Mouse (Mus musculus): ENCODE measurements around the gene Mov10.

The Mov10 gene

DNA sequence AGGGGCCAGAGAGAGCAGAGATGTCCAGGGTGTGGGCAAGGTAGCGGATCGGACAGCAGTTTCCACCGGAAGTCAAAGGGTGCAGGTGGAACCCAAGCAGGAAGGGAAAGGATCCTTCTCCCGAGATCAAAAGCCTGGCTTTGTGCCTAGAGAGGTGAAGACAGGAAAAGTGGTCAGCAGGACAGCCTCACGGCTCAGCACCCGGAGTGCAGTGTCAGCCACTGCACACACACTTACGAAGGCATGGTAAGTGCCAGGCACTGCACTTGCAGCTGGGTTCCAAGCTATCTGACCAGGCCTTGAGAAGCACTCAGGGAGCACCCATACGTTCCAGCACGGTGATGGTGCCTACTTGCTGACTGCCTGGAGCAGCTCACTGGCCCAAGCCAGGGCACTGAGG lies 12.8 kb downstream of the Mov10 start:
- no peak for DNase-seq (ENCODE audit: low spot score)

- DNase-seq (ENCODE audit: low spot score), result no peak
Observed at GRCm38 (mm10) chr3:104804312-104804711, 14.1 kb downstream of the Mov10 start.

DNA sequence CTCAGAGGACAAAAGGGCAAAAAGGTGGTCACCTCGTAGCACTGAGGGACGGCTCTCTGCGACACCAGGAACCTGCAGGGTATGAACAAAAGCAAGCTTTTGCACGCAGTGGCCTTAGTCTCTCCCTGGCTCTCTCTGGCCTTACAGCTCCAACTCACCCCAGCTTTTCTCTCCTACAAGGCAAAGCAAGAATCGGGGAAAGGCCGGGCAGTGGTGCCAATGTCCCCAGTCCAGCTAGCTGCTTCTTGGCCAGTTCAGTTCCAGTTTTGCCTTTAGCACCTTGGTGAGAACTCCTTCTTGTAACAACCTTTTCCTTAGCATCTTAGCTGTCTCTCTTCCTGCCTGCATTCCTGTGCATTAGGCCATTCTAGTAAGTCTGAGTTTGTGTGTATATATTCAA lies 16.9 kb downstream of the Mov10 start:
- DNase-seq (ENCODE audit: low spot score), result no peak

GRCm38 (mm10) chr3:104800681-104801080 lies 17.7 kb downstream of the Mov10 start:
- DNase-seq (ENCODE audit: low spot score), result no peak

DNA sequence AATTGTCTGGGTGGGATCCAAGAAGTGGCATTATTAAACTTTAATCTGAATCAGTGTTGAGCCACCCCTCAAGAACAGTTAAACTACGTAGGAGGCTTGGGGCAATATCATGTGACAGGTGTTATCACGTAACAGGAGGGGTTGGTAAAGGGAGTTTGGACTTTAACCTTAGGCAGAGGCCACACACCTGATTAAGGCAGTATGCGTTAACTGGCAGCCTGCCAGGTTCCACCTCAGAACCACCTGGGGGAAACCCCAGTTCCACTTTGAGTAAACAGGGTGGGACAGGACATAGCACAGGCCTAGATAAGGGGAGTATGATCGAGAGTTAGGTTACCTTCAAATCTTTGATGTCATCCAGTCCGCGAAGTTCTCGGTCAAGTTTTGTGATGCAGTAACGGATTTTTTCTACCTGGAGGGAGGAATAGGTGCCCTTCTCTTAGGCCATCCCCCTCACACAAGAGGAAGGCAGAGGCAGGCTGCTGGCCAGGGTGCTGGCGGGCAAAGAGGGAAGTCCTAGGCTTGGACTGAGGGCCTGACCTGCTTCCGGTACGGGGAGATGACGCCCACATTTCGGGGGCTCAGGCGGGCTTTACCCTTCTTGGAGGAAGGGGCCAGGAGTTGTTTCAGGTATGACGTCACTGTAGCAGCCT lies 21.8 kb downstream of the Mov10 start:
- peak; percentile 46 for DNase-seq (ENCODE audit: low spot score)

GRCm38 (mm10) chr3:104795661-104796340 lies 22.6 kb downstream of the Mov10 start:
- DNase-seq (ENCODE audit: low spot score), result no peak

GRCm38 (mm10) chr3:104794953-104795470 lies 23.4 kb downstream of the Mov10 start:
- DNase-seq (ENCODE audit: low spot score), result no peak

- peak; percentile 89 for DNase-seq (ENCODE audit: low spot score)
Observed at GRCm38 (mm10) chr3:104793871-104794828, 24.2 kb downstream of the Mov10 start.

GRCm38 (mm10) chr3:104792360-104793270 lies 25.7 kb downstream of the Mov10 start:
- peak; percentile 44 for DNase-seq (ENCODE audit: low spot score)

DNA sequence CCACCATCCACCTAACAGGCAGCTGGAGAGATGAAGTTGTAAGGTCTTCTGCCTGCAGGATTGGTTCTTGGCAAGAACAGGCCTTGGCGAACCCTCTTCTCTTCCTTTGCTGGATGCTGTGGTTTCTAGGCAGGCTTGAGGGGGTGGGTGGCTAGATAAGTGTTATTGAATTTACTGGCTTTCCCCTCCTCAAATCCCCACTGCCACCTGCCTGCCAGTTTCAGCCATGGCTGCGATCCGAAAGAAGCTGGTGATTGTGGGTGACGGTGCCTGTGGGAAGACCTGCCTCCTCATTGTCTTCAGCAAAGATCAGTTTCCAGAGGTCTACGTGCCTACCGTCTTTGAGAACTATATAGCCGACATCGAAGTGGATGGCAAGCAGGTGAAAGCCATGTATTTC lies 26.7 kb downstream of the Mov10 start:
- no peak for DNase-seq (ENCODE audit: low spot score)

GRCm38 (mm10) chr3:104791017-104791416 lies 27.3 kb downstream of the Mov10 start:
- DNase-seq (ENCODE audit: low spot score), result no peak

- no peak for DNase-seq (ENCODE audit: low spot score)
Observed at GRCm38 (mm10) chr3:104790401-104790937, 27.9 kb downstream of the Mov10 start.

- peak; percentile 38 for DNase-seq (ENCODE audit: low spot score)
Observed at GRCm38 (mm10) chr3:104789822-104790221, 28.5 kb downstream of the Mov10 start.

- no peak for DNase-seq (ENCODE audit: low spot score)
Observed at GRCm38 (mm10) chr3:104789312-104789605, 29.1 kb downstream of the Mov10 start.

GRCm38 (mm10) chr3:104788561-104789311 lies 29.6 kb downstream of the Mov10 start:
- peak; percentile 84 for DNase-seq (ENCODE audit: low spot score)

DNA sequence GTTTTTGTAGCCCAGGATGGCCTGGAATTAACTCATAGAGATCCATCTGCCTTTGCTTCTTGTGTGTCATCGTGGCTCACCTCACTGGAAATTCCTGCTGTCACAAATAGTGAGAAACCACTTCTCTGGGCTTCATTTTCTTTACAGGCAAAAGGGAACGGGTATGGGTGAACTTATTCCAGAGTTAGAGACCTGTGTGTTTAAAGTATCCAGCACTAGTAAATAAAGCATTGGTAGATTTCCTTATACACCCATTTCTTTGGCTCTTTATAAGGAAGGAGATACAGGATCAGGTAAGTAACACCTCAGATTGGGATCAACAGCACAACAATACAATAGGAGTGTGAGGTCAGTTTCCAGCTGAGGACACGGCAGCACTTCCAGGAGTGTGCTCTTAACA lies 30.3 kb downstream of the Mov10 start, which contains the start of gene Rhoc:
Rhoc (plus strand) TSS at position 301 of the 400 bp plus-strand sequence.
- no peak for DNase-seq (ENCODE audit: low spot score)

DNA sequence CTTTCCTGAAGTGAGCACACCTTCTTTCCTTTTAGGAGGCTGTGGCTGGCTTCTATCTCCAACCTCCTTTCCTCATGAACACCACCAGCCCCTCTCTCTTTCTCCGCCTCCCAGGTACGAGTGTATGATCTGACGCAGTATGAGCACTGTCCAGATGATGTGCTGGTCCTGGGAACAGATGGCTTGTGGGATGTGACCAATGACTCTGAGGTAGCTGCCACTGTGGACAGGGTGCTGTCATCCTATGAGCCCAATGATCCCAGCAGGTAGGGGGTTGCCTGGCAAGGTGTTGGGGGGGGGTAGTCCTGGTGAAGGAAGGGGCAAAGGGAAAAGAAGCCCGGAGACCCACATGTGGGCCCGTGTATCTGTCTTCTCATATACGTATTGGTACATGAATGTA lies 33.1 kb downstream of the Mov10 start:
- DNase-seq (ENCODE audit: low spot score), result no peak

- no peak for DNase-seq (ENCODE audit: low spot score)
Observed at GRCm38 (mm10) chr3:104783971-104784500, 34.3 kb downstream of the Mov10 start.

DNA sequence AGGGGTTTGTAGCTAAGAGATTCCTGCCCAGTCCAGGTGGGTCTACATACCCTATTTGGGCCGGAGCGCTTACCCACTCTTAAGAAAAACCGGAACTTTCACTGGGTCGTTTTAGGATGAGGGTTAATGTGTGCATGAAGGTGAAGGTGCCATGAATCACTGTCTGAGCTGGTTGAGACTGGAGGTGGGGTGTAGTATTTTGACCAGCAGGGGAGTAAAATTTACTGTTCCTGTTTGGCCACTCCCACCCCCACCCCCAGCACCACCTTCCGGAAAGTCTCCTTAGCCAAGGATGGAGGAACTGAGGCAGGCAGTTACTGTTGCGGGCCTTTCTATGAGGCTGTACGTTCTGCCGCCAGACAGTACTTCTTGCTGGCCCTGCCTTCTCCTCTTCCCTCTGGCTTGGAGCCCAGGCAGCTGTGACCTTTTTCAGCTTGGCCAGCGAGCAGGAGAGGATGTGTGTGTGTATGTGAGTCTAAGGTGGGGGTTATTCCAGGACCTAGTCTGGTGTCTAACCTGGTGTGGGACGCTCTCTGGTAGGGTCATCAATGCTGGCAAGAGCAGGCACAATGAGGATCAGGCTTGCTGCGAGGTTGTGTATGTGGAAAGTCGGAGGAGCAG lies 36.2 kb downstream of the Mov10 start:
- DNase-seq (ENCODE audit: low spot score), result peak; percentile 52

GRCm38 (mm10) chr3:104781471-104781903 lies 36.9 kb downstream of the Mov10 start, which contains the start of gene Fam19a3:
Fam19a3 (minus strand) TSS chr3:104781840.
- DNase-seq (ENCODE audit: low spot score), result peak; percentile 42
